8 mouse cellular contexts compared by ENCODE assay signal in the genomic region with DNA sequence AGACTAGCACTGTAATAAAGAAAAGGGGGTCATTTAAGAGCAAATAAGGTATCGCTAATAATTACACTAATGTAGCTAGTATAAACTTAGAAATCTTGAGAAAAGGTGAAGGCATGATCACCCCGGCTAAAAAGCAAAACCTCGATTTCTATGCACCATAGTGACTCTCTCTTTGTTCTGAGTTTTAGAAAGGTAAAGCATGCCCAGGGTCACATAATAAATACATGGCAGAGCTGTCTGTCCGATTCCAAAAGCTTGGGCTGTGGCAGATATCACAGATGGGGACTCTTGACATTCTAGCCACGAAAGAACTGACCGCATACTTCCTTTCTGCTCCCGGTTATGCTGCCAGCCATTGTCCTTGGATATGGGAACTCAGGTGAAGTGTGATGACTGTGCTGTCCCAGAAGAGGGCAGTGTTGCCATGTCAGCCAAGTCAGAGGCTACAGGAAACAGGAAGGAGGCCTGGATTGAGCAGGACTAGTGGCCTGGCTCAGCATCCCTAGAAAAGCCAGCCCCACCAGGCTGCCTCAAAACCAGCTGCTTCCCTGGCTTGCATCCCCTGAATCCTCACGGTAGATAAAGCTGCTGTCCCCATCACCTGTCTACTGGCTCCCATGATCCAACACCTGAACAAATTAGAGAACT.
A peak's percentile ranks its signal among the peaks of the same experiment; 100 is the strongest.
DNase-seq lines count a peak whose midpoint lies in the region; ATAC-seq and TF ChIP-seq lines count a peak whose summit lies in the region.

No protein-coding gene starts in this region.

- peaks cover 34% of the 10 kb centered on the region for H3K4me1 ChIP-seq in forebrain, embryonic 15.5 days
- no peaks in the 10 kb centered on the region for H3K4me1 ChIP-seq in midbrain, embryonic 11.5 days (ENCODE audit: control insufficient read depth, insufficient read depth, low read length)
- H3K4me1 ChIP-seq in testis, adult 2 months (ENCODE audit: control insufficient read depth, insufficient read depth, low read length): no peaks in the 10 kb centered on the region

- no peaks in the 10 kb centered on the region for H3K27me3 ChIP-seq in forebrain, embryonic 15.5 days
- H3K27me3 ChIP-seq in midbrain, embryonic 11.5 days (ENCODE audit: control insufficient read depth, insufficient read depth, low read length): no peaks in the 10 kb centered on the region
- H3K27me3 ChIP-seq in testis, adult 2 months (ENCODE audit: control insufficient read depth, insufficient read depth, low read length): no peaks in the 10 kb centered on the region

- WGBS in forebrain, embryonic 15.5 days: 37% methylated on average over 8 of the region's 8 CpGs
- 48% methylated on average over 8 of the region's 8 CpGs for WGBS in midbrain, embryonic 11.5 days

- TF ChIP-seq CTCF in layer of hippocampus, adult 2 months (conservative IDR thresholded peaks at IDR 0.05): peak; percentile 85
- peak; percentile 57; the same call in 1 of the 2 replicates for TF ChIP-seq CTCF in testis, adult 2 months (IDR thresholded peaks at IDR 0.05; ENCODE audit: control insufficient read depth, insufficient read depth, insufficient replicate concordance, low read depth, low read length)

- H3K27ac ChIP-seq in layer of hippocampus, adult 2 months: no peak overlapping the region
- H3K27ac ChIP-seq in forebrain, embryonic 15.5 days (replicated peaks): peak overlapping the region; percentile 75
- no peak overlapping the region for H3K27ac ChIP-seq in midbrain, embryonic 11.5 days (ENCODE audit: low read depth, low read length)
- H3K27ac ChIP-seq in testis, adult 2 months (ENCODE audit: control insufficient read depth, insufficient read depth, low read depth, low read length): no peak overlapping the region

- no peak overlapping the region for H3K4me2 ChIP-seq in forebrain, embryonic 15.5 days (replicated peaks)
- no peak overlapping the region for H3K4me2 ChIP-seq in midbrain, embryonic 11.5 days

- no peak overlapping the region for H3K9ac ChIP-seq in forebrain, embryonic 15.5 days (replicated peaks)
- H3K9ac ChIP-seq in midbrain, embryonic 11.5 days (ENCODE audit: low read length): no peak overlapping the region

- no peak overlapping the region for H3K4me3 ChIP-seq in layer of hippocampus, adult 2 months
- H3K4me3 ChIP-seq in forebrain, embryonic 15.5 days: no peak overlapping the region
- no peak overlapping the region for H3K4me3 ChIP-seq in midbrain, embryonic 11.5 days (ENCODE audit: low read depth, low read length)
- H3K4me3 ChIP-seq in testis, adult 2 months (ENCODE audit: control insufficient read depth, low read depth, low read length): no peak overlapping the region

- peak; percentile 32 to 51 for DNase-seq in layer of hippocampus, adult 2 months (ENCODE audit: low spot score in 2 of 2)
- no peak for DNase-seq in layer of hippocampus, adult 9-11 months
- peak; percentile 87 to 94 for DNase-seq in cerebellum, adult 18-20 months
- peak; percentile 52 to 62 for DNase-seq in layer of hippocampus, postnatal 10 days (ENCODE audit: low spot score in 2 of 2)
- peak; percentile 87 for DNase-seq in midbrain, embryonic 11.5 days (ENCODE audit: low spot score, missing footprints)
- no peak for DNase-seq in spleen, postnatal 10 days (ENCODE audit: low spot score in 2 of 2)

- no peak for TF ChIP-seq POLR2A in testis, adult 2 months (IDR thresholded peaks at IDR 0.05; ENCODE audit: control insufficient read depth, low read depth, low read length)

- no peaks in the 10 kb centered on the region for H3K36me3 ChIP-seq in forebrain, embryonic 15.5 days
- no peaks in the 10 kb centered on the region for H3K36me3 ChIP-seq in midbrain, embryonic 11.5 days (ENCODE audit: control insufficient read depth, insufficient read depth, low read length)
- no peaks in the 10 kb centered on the region for H3K36me3 ChIP-seq in testis, adult 2 months (ENCODE audit: control insufficient read depth, insufficient read depth, low read length)

- no peaks in the 10 kb centered on the region for H3K9me3 ChIP-seq in forebrain, embryonic 15.5 days
- no peaks in the 10 kb centered on the region for H3K9me3 ChIP-seq in midbrain, embryonic 11.5 days (ENCODE audit: control insufficient read depth, low read length)

- ATAC-seq in forebrain, embryonic 15.5 days (replicated peaks): peak; percentile 86
- ATAC-seq in midbrain, embryonic 11.5 days (ENCODE audit: low FRiP score): peak; percentile 90

Comparison
In these comparisons a context has a peak if more than half of its experiments do, and no peak if none do; other contexts are left out.
1. DNase-seq: peak in layer of hippocampus, adult 2 months (2 of 2), cerebellum, adult 18-20 months (2 of 2), layer of hippocampus, postnatal 10 days (2 of 2) and midbrain, embryonic 11.5 days (single experiment); none in layer of hippocampus, adult 9-11 months (single experiment) and spleen, postnatal 10 days (0 of 2).